Mouse (Mus musculus) intestine, embryonic 16.5 days (tissue): ENCODE measurements around the gene Gm20747. TPM values are rescaled to one million over a fixed set of nuclear protein-coding genes. Genes with fewer than 3 reads are reported as not detected.
"Not testable (repeated sequence)": the region's sequence is repeated elsewhere in the genome, so short reads cannot be mapped to it uniquely, and the experiment has no call there.

Experiments
- ATAC-seq: fragments of 200-750 bp; cut with Nextera tagmentation; 2 replicates; pipeline ENCODE4 v1.8.0; 2017; ENCODE audit warnings: moderate TSS enrichment, moderate library complexity
- H3K27ac ChIP-seq: fragments of 300-500 bp; sonication (generic); 2 replicates; pipeline ENCODE4 v1.5.1; 2014; ENCODE audit warnings: mild to moderate bottlenecking, low read length
- H3K27me3 ChIP-seq: fragments of 300-500 bp; sonication (generic); replicated peaks from 2 replicates; pipeline ENCODE4 v1.6.1; 2014; ENCODE audit warnings: low read length, control low read depth, mixed read lengths; ENCODE audit not compliant: control insufficient read depth, insufficient read depth
- H3K36me3 ChIP-seq: fragments of 300-500 bp; sonication (generic); 2 replicates; pipeline ENCODE4 v1.6.1; 2014; ENCODE audit warnings: low read length, control low read depth; ENCODE audit not compliant: control insufficient read depth, insufficient read depth
- H3K4me1 ChIP-seq: fragments of 300-500 bp; sonication (generic); 2 replicates; pipeline ENCODE4 v1.6.1; 2014; ENCODE audit warnings: low read length, control low read depth, mixed read lengths; ENCODE audit not compliant: control insufficient read depth, insufficient read depth
- H3K4me2 ChIP-seq: fragments of 300-500 bp; sonication (generic); 2 replicates; pipeline ENCODE4 v1.6.1; 2014; ENCODE audit warnings: low read depth, low read length, control low read depth
- H3K4me3 ChIP-seq: fragments of 300-500 bp; sonication (generic); 2 replicates; pipeline ENCODE4 v1.5.1; 2014; ENCODE audit warnings: mild to moderate bottlenecking, low read length
- H3K9ac ChIP-seq: fragments of 300-500 bp; sonication (generic); 2 replicates; pipeline ENCODE4 v1.6.1; 2014; ENCODE audit warnings: low read depth, low read length
- H3K9me3 ChIP-seq: fragments of 300-500 bp; sonication (generic); 2 replicates; pipeline ENCODE4 v1.6.1; 2016; ENCODE audit warnings: low read length, control low read depth; ENCODE audit not compliant: control insufficient read depth
- WGBS: fragments of 180-500 bp; shearing (Covaris S2); extraction: QIAGEN DNeasy Blood & Tissue Kit; methylation state at CpG from one replicate; pipeline ENCODE4 v1.1.7; 2014; 5-methylcytosine and 5-hydroxymethylcytosine counted together
- polyA plus RNA-seq: library from polyadenylated mRNA; unstranded; fragments of >200 nt; fragmentation: Nextera tagmentation; extraction: Ambion mirVana; gene quantifications from 2 replicates; pipeline ENCODE4 v1.2.1, GENCODE M21; 2015

Gm20747 gene
- polyA plus RNA-seq: not detected in 2 replicates

DNA sequence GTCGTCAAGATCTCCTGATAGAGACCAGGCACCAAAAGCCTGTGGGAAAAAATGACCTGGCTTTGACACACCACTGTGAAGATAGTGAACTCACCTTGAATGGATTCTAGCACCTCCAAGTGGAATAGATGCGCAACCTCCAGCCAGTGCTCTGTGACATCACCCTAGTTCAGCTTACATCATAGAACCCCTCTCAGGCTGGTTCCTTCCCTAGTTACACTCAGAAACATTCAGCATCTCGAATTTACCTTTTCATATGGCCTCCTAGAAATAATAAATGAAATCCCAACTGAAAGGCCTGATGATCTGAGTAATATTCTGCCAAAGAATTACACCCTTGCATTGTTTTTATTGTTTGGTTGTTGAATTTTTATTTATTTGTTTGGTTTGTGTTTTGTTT, at the start of gene Gm20747:
Gene Gm20747, minus strand, starts transcription at position 101 of the 400 bp plus-strand sequence.
- not testable (repeated sequence) for H3K4me2 ChIP-seq, H3K9ac ChIP-seq, H3K4me3 ChIP-seq, H3K36me3 ChIP-seq, H3K27ac ChIP-seq, H3K27me3 ChIP-seq, H3K9me3 ChIP-seq, ATAC-seq, H3K4me1 ChIP-seq
- WGBS: no CpG with 5 or more reads among the region's 3 CpGs
